Comparison of ENCODE assay signal across 8 mouse cellular contexts in the genomic region with DNA sequence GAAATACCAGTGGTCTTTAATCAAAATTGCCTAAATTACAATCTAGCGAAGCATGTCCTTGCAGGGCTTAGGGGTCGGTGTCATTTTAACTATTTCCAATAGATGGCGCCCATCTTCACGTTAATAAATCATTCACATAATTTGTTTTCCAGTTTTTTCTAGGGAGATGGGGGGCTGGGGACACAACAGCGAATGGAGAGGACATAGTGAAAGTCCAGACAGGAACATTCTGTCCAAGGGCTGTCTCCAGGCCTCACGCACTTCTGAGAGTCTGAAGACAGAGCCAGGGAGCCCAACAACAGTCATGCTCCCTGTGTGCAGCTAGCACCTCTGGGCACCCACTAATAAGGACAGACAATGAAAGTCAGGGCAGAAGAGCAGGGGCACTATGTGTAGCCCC. TPM values are rescaled to one million over a fixed set of nuclear protein-coding genes. Genes with fewer than 3 reads are reported as not detected.
DNase-seq lines count a peak whose midpoint lies in the region; ATAC-seq and TF ChIP-seq lines count a peak whose summit lies in the region.

No protein-coding gene starts in this region.

- no peak for ATAC-seq in heart, embryonic 12.5 days (ENCODE audit: insufficient number of reproducible peaks, low FRiP score)

- no peaks in the 10 kb centered on the region for H3K36me3 ChIP-seq in heart, embryonic 12.5 days
- no peaks in the 10 kb centered on the region for H3K36me3 ChIP-seq in myocyte (ENCODE audit: control insufficient read depth, insufficient read depth)

- no peak overlapping the region for H3K9ac ChIP-seq in heart, embryonic 12.5 days

- H3K4me1 ChIP-seq in heart, embryonic 12.5 days (replicated peaks), result peaks cover 22% of the 10 kb centered on the region

- no peak for TF ChIP-seq POLR2A in myocyte (IDR thresholded peaks at IDR 0.05; ENCODE audit: insufficient read length, low read depth)

- 16% methylated on average over 6 of the region's 6 CpGs for WGBS in heart, embryonic 12.5 days

- H3K9me3 ChIP-seq in heart, embryonic 12.5 days (replicated peaks), result no peaks in the 10 kb centered on the region

- no peaks in the 10 kb centered on the region for H3K27me3 ChIP-seq in heart, embryonic 12.5 days (replicated peaks)
- H3K27me3 ChIP-seq in myocyte (ENCODE audit: control insufficient read depth, insufficient read depth, insufficient read length), result no peaks in the 10 kb centered on the region

- no peak overlapping the region for H3ac ChIP-seq in myocyte (ENCODE audit: control insufficient read depth, insufficient read length)

- H3K4me2 ChIP-seq in heart, embryonic 12.5 days, result peak overlapping the region; percentile 30
- peak overlapping the region; percentile 71 for H3K4me2 ChIP-seq in myocyte (ENCODE audit: low read depth)

- no peak overlapping the region for H3K27ac ChIP-seq in heart, embryonic 12.5 days (ENCODE audit: poor library complexity, severe bottlenecking)

- peaks cover 3% of the 10 kb centered on the region for H3K79me2 ChIP-seq in myocyte (ENCODE audit: control insufficient read depth, insufficient read depth)

- DNase-seq in cerebellum, adult 11-12 months, result peak; percentile 24
- DNase-seq in cerebellum, adult 11 months, result no peak
- DNase-seq in 3T3-L1 (ENCODE audit: low read depth, low spot score), result peak; percentile 54
- peak; percentile 35 for DNase-seq in cerebellum, adult 8-10 months
- peak; percentile 43 for DNase-seq in layer of hippocampus, adult 9-10 months (ENCODE audit: low spot score)
- DNase-seq in right cerebral cortex, postnatal 25 days, result no peak

- no peak overlapping the region for H3K4me3 ChIP-seq in heart, embryonic 12.5 days
- no peak overlapping the region for H3K4me3 ChIP-seq in myocyte

TF ChIP-seq in myocyte, 11 proteins besides CTCF, POLR2A, EP300 and RAD21:
- TF ChIP-seq USF1 (IDR thresholded peaks at IDR 0.05; ENCODE audit: low read depth) (no peak), POLR2AphosphoS2 (IDR thresholded peaks at IDR 0.05; ENCODE audit: insufficient read length, low read depth) (peak; percentile 28)
TF ChIP-seq in myocyte: peak in this region for 1.

RNA-seq across cellular contexts. Expression of gene Gab2, which starts 2.2 kb away (rescaled TPM):
- 10.9 and 11.5 TPM in 2 replicates for polyA plus RNA-seq in heart, embryonic 12.5 days (2016; fragmentation: Nextera tagmentation; extraction: Ambion mirVana)
- polyA plus RNA-seq in myocyte (2012; fragmentation: generic; extraction: Trizol), result 9.6 TPM

Comparison
In these comparisons a context has a peak if more than half of its experiments do, and no peak if none do; other contexts are left out.
1. DNase-seq: peak in cerebellum, adult 11-12 months (single experiment), 3T3-L1 (single experiment), cerebellum, adult 8-10 months (single experiment) and layer of hippocampus, adult 9-10 months (single experiment); none in cerebellum, adult 11 months (single experiment) and right cerebral cortex, postnatal 25 days (single experiment).